Mouse (Mus musculus) ovary, adult 10 weeks (tissue): Measurements from ENCODE around the gene Bora. TPM values are rescaled to one million over a fixed set of nuclear protein-coding genes. Genes with fewer than 3 reads are reported as not detected.

Experiments used
- polyA plus RNA-seq: library from polyadenylated mRNA; stranded (reverse); fragments of 350-450 nt; fragmentation: Illumina TruSeq; extraction: RNeasy Lipid Tissue Mini Kit (QIAGEN cat#74804); gene quantifications from one replicate; pipeline ENCODE4 v1.2.3, GENCODE M21; 2014

The Bora gene
- 19.2 TPM for polyA plus RNA-seq

GRCm38 (mm10) chr14:99046031-99046781, at the start of gene Bora, which contains the start of gene Mzt1:
Bora (plus strand) TSS chr14:99046222.
Mzt1 (minus strand) TSS chr14:99046134.

GRCm38 (mm10) chr14:99099267-99099966, 53.4 kb downstream of the Bora start, which contains the start of the genes Pibf1 and Dis3:
Pibf1 (plus strand) TSS chr14:99099424.
Dis3 (minus strand) TSS chr14:99099770.

Other genes with a start within 250 kb of the Bora start
- 154 TPM for gene Rpl36a-ps1, start 51.9 kb upstream of the Bora start, polyA plus RNA-seq
- gene Mzt1, start 88 bp upstream of the Bora start, polyA plus RNA-seq, result 180 TPM
- 35.6 TPM for gene Pibf1, start 53.2 kb downstream of the Bora start, polyA plus RNA-seq
- 85.7 TPM for gene Dis3, start 53.5 kb downstream of the Bora start, polyA plus RNA-seq